Mouse (Mus musculus): ENCODE data around the gene Lmntd1.

Lmntd1 gene

GRCm38 (mm10) chr6:145432711-145433708 is 181.1 kb downstream of the Lmntd1 start:
- DNase-seq, result no peak

DNA sequence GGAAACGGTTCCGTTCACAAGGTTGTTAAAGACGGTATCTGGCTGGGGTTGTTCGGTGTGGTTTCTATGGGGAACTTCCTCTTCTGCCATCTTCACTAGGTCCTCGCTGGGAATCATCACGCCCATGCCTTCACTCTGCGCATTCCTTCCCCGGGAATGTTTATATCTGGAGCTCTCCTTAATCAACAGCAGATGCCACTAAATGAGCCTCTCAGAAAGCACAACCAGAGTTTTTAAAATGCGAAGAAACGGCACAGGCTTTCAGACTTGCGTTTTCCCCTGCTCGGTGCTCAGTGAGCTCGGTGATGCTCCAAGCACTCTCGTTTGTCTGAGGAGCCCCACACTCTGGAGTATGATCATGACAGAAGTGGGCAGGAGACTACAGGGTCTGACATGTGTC is 182.4 kb downstream of the Lmntd1 start:
- no peak for DNase-seq

GRCm38 (mm10) chr6:145427411-145427810 is 186.7 kb downstream of the Lmntd1 start:
- DNase-seq, result no peak

- no peak for DNase-seq
Measured at GRCm38 (mm10) chr6:145426501-145426900, 187.6 kb downstream of the Lmntd1 start.

GRCm38 (mm10) chr6:145424156-145424555 is 190.0 kb downstream of the Lmntd1 start:
- no peak for DNase-seq

DNA sequence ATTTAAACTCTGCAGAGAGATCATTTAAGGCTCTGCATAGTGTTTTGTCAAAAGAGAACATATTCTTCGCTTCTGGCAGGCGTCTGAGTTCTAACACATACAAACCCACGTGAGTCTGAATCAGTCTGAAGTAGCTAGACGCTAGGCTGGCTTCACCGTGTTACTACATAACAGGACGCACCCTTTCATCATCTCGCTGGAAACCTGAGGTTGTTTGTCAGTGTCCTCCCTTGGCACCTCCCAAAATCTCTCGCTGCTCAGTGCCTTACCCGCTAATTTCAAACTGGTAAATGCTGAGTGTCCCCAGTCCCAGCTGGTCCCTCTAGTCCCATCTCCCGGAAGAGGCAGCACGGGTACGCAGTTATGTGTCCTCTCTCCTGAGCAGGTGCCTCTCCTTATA is 190.6 kb downstream of the Lmntd1 start:
- no peak for DNase-seq

GRCm38 (mm10) chr6:145421666-145422065 is 192.5 kb downstream of the Lmntd1 start:
- DNase-seq, result no peak

- no peak for DNase-seq
Measured at GRCm38 (mm10) chr6:145420407-145420806, 193.7 kb downstream of the Lmntd1 start.

GRCm38 (mm10) chr6:145418856-145419255 is 195.3 kb downstream of the Lmntd1 start:
- no peak for DNase-seq

- DNase-seq, result no peak
Measured at GRCm38 (mm10) chr6:145417720-145418440, 196.2 kb downstream of the Lmntd1 start.

GRCm38 (mm10) chr6:145417014-145417719 is 197.0 kb downstream of the Lmntd1 start:
- peak; percentile 42 for DNase-seq

- DNase-seq, result no peak
Measured at GRCm38 (mm10) chr6:145404369-145405051, 209.6 kb downstream of the Lmntd1 start.

DNA sequence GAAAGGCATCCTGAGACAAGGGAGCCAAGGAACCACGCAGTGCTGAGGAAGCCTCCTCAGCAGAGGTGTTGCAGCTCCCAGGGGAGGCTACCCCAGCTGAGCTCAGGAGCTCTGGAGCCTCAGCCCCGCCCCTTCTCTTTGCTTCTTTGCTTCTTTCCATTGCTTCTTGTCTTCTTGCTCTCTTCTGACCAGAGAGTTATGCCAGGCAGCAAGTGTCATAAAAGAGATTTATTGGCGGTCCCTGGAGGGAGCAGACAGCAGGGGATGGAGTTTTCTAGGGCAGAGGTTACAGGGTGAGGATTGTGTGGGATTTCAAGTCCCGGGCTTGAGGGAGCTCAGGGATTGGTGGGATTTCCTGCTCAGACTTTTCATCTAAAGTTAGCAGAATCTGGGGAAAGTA is 213.0 kb downstream of the Lmntd1 start:
- DNase-seq, result no peak

DNA sequence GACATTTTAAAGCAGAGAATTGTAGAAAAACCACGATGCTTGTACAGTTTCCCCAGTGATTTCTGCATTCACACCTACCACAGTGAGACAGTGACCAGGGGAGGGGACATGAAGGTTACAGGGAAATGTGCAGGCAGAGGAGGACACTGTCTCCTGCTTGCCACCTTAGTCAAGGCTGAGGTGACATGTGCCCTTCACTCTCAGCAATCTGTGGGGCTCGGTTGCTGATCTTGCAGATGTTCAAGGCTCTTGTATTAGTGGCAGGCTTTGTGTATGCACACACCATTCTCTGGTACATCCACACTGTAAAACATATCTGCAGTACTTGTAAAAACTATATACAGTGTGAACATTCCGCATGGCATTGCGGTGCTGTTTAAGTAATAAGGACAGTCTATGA is 216.2 kb downstream of the Lmntd1 start:
- DNase-seq, result no peak

DNA sequence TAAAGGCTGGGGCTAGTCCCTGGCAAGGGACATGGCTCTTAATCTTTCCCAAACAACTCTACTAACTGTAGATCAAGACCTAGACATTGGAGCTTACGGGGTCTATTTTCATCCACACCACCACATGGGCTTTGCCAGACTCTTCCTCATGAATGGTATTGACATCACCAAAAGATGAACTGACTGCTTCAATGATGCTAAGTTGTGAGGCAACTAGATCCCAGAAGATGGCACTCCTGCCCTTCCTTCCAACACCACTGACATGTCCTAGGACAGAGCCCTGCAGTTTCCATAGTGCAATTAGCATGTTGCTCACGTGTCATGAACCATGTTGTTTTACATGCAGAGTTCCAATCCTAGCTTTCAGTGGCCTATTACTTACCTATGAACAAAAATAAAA is 217.6 kb downstream of the Lmntd1 start:
- DNase-seq, result no peak

- DNase-seq, result no peak
Measured at GRCm38 (mm10) chr6:145390421-145390820, 223.7 kb downstream of the Lmntd1 start.

DNA sequence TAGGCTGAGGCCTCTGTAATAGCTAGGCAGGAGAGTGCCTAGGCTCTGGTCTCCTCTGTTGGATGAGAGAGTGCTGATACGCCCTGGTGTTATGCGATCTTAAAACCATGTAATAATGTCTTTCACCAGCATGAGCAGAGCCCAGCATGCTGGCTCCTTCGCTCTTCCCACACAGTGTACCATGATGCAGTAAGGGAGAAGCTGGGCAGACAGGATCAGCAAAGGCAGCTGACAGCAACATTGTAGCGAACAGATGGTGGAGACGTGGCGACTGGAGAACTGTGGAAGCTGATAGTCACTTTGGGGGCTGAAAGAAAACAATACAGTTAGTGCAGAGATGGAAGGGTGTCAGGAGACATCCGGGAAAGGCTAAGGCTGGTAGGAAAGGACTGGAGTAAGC is 224.2 kb downstream of the Lmntd1 start:
- peak; percentile 40 for DNase-seq

DNA sequence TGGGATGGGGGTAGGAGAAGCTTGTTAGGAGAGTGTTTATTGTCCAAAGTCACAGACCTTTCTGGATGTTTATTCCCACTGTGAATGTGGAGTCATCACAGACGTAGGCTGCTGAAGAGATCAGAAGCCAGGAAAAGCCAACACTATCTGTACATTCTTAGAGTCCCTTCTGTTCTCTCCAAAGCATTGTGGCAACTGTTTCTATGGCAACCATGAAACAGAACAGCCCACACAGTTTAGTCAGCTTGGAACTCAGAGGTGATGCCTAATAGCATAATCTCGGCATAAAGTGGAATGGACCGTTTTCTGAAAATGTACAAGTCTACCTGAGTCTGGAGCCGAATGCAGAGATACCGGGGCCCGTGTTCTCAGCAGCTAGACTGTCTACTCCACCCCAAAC is 226.7 kb downstream of the Lmntd1 start:
- no peak for DNase-seq

GRCm38 (mm10) chr6:145382586-145383380 is 231.3 kb downstream of the Lmntd1 start:
- no peak for DNase-seq

- DNase-seq, result no peak
Measured at GRCm38 (mm10) chr6:145380961-145381360, 233.2 kb downstream of the Lmntd1 start.

GRCm38 (mm10) chr6:145379175-145379574 is 234.9 kb downstream of the Lmntd1 start:
- no peak for DNase-seq

- DNase-seq, result no peak
Measured at GRCm38 (mm10) chr6:145378689-145379088, 235.4 kb downstream of the Lmntd1 start.
